Comparison of ENCODE assay signal across 8 mouse cellular contexts in genomic region chr1:118390871-118391387, GRCm38 (mm10). TPM values are rescaled to one million over a fixed set of nuclear protein-coding genes. Genes with fewer than 3 reads are reported as not detected.
A peak's percentile ranks its signal among the peaks of the same experiment; 100 is the strongest.
DNase-seq lines count a peak whose midpoint lies in the region; ATAC-seq lines count a peak whose summit lies in the region.

No protein-coding gene starts in this region.

- ATAC-seq in forebrain, embryonic 16.5 days, result no peak
- no peak for ATAC-seq in liver, embryonic 15.5 days (ENCODE audit: insufficient read depth)

- no peaks in the 10 kb centered on the region for H3K9me3 ChIP-seq in forebrain, embryonic 16.5 days (ENCODE audit: control insufficient read depth, low read length)
- no peaks in the 10 kb centered on the region for H3K9me3 ChIP-seq in liver, embryonic 15.5 days (replicated peaks)

- peak; percentile 13 for DNase-seq in cerebellum, adult 11 months
- no peak for DNase-seq in cerebellum, postnatal 4 days (ENCODE audit: low spot score in 2 of 2)
- DNase-seq in CD4-positive helper T cell, adult 2 months (ENCODE audit: low read depth, low spot score), result peak; percentile 23
- DNase-seq in adrenal gland, postnatal 14 days, result no peak
- DNase-seq in left cerebral cortex, postnatal 14 days (ENCODE audit: low spot score in 2 of 2), result no peak
- no peak for DNase-seq in layer of hippocampus, postnatal 36 days

- no peak overlapping the region for H3K27ac ChIP-seq in forebrain, embryonic 16.5 days (ENCODE audit: low read length)
- no peak overlapping the region for H3K27ac ChIP-seq in liver, embryonic 15.5 days (replicated peaks)

- H3K4me1 ChIP-seq in forebrain, embryonic 16.5 days (replicated peaks; ENCODE audit: control insufficient read depth, insufficient read depth, low read length), result peaks cover 20% of the 10 kb centered on the region
- H3K4me1 ChIP-seq in liver, embryonic 15.5 days (replicated peaks), result peaks cover 39% of the 10 kb centered on the region

- H3K4me3 ChIP-seq in forebrain, embryonic 16.5 days (replicated peaks; ENCODE audit: low read length), result peak overlapping the region; percentile 74
- H3K4me3 ChIP-seq in liver, embryonic 15.5 days (replicated peaks), result no peak overlapping the region; the same call in 1 of the 2 replicates

- no peak overlapping the region for H3K9ac ChIP-seq in forebrain, embryonic 16.5 days (replicated peaks; ENCODE audit: low read depth, low read length)
- H3K9ac ChIP-seq in liver, embryonic 15.5 days, result no peak overlapping the region

- H3K27me3 ChIP-seq in forebrain, embryonic 16.5 days (replicated peaks; ENCODE audit: control insufficient read depth, insufficient read depth, low read length), result no peaks in the 10 kb centered on the region
- H3K27me3 ChIP-seq in liver, embryonic 15.5 days, result no peaks in the 10 kb centered on the region

- H3K4me2 ChIP-seq in forebrain, embryonic 16.5 days (ENCODE audit: low read length), result peak overlapping the region; percentile 92
- H3K4me2 ChIP-seq in liver, embryonic 15.5 days, result peak overlapping the region; percentile 86

- intact Hi-C loops in left cerebral cortex, postnatal 14 days (cut with DNase I), result no loop called here

- 64% methylated on average over 2 of the region's 2 CpGs for WGBS in forebrain, embryonic 16.5 days
- 56% methylated on average over 2 of the region's 2 CpGs for WGBS in liver, embryonic 15.5 days (ENCODE audit: insufficient replicate concordance)

- H3K36me3 ChIP-seq in forebrain, embryonic 16.5 days (ENCODE audit: control insufficient read depth, insufficient read depth), result peaks cover 3% of the 10 kb centered on the region; the same call in 1 of the 2 replicates
- peaks cover 11% of the 10 kb centered on the region; the same call in 1 of the 2 replicates for H3K36me3 ChIP-seq in liver, embryonic 15.5 days (replicated peaks)

RNA-seq across cellular contexts. Expression of gene Clasp1, which starts 2.1 kb away (rescaled TPM):
- polyA plus RNA-seq in forebrain, embryonic 16.5 days (2015; fragmentation: Nextera tagmentation; extraction: Ambion mirVana), result 135 and 154 TPM in 2 replicates
- 11.8 and 12.8 TPM in 2 replicates for polyA plus RNA-seq in liver, embryonic 15.5 days (2015; fragmentation: Nextera tagmentation; extraction: Ambion mirVana)
- total RNA-seq in adrenal gland, postnatal 14 days (2021), result 46.3 and 50.9 TPM in 2 replicates
- total RNA-seq in left cerebral cortex, postnatal 14 days (2021), result 100 to 1,000 TPM; 119 to 135 TPM
- total RNA-seq in layer of hippocampus, postnatal 36 days (2021), result 100 to 1,000 TPM in 1 of 2 experiments, 10 to 100 TPM in 1; 92.6 to 106 TPM

Comparison
In these comparisons a context has a peak if more than half of its experiments do, and no peak if none do; other contexts are left out.
1. DNase-seq: peak in cerebellum, adult 11 months (single experiment) and CD4-positive helper T cell, adult 2 months (single experiment); none in cerebellum, postnatal 4 days (0 of 2), adrenal gland, postnatal 14 days (single experiment), left cerebral cortex, postnatal 14 days (0 of 2) and layer of hippocampus, postnatal 36 days (0 of 2).